Mouse (Mus musculus) right cerebral cortex, postnatal 25 days (tissue): ENCODE results near the gene Yipf1.
"Not testable (repeated sequence)": the region's sequence is repeated elsewhere in the genome, so short reads cannot be mapped to it uniquely, and the experiment has no call there.

ENCODE experiments used
- DNase-seq: peaks from one replicate; pipeline ENCODE4 v3.0.0; 2022

Yipf1 gene

DNA sequence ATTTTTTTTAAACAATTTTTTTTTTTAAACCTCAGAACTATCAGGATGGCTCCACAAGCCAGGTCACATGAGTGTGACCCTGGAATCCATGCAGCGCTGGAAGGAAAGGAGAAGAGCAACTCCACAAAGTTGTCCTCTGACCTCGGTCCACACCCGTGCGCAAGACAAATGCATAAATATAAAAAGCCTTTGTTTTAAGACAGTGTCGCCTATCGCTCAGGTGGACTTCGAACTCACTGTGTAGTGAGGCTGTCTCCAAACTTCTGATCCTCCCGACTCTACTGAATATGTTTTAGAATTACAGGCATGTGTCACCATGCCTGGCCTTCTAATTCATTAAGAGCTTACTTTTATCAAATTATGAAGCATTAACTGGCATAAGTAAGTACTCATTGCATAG, 14.4 kb downstream of the Yipf1 start:
- DNase-seq = no peak

DNA sequence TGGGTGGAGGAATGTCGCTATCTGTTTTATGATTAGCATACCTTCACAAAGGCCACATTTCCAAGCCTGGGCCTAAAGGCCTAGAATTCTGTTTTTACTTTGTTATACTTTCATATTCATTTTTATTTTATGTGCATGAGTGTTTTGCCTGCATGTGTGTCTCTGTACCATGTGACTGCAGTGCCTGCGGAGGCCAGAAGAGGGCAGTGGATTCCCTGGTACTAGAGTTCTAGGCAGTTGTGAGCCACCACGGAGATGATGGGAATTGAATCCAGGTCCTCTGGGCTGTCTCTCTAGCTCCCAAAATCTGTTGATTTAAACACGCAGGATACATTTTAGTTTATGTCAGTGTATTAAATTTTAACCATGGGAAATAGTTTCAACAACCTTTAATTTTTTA, 19.4 kb downstream of the Yipf1 start:
- no peak for DNase-seq

DNA sequence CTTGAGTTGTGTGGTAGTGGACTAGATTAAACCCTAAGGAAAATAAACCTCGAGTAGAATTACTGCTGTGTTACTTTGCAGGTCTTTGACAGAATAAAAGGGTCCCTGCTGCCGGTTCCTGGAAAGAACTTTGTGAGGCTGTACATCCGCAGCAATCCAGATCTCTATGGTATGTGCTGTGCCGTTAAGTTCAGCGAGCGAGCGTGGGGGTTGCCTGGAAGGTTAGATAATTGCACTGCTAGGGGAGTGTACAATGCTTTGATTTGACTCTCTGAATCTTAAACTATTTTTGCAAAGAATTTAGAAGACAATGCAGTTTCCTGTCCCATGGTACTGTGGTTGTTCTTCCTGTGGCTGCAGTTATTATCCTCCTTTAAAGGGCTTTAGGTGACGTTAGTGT, 22.2 kb downstream of the Yipf1 start:
- DNase-seq = no peak

DNA sequence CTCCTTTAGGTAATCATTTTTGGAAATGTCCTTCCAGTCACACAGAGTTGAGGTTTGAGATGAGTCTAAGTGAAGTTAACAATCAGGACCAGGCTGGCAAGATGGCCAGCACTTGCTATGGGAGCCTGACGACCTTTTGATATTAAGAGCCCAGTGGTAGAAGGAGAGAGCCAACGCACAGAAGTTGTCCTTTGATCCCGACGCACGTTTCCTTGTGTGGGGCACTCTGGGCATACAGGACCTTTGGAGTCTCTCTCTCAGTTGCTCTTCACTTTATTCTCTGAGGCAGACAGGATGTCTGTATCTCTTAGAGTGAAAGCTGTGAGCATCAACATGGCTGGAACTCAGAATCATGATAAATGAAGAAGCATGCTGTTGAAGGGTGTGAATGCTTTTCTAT, 23.3 kb downstream of the Yipf1 start:
- no peak for DNase-seq

DNA sequence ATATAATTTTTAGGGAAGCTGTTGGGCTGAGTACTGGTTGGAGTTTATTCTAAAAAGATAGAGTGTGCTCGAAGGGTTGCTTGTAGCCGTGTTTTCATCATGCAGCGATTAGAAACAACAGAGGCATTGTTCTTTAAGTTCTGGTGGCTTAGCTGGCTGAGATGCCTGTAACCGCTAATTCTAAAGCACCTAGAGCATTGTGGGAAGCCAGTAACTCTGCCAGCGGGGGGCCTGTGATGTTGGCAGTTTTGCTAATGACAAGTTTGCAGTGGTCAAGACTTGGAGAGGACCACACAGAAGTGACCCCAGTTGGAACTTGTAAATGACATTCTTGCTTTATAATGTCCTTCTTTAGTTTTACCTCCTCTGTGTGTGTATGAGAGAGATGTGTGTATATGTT, 27.2 kb downstream of the Yipf1 start:
- no peak for DNase-seq

DNA sequence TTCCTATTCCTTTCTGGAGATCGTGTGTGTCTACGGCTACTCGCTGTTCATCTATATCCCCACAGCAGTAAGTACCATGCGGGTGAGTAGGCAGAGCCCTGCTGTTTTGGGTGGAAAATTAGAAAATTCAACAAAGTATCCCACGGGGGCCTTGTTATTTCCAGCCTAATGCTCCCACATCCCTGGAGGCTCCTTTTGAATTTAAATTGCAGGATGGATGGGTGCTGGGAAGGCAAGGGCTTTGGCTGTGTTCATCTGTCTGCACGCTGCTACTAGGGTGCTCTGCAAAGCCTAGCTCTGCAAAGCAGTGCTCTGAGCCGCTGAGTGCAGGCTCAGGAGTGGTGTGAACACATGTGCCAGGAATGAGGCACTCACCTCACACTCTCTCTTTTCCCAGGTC, 30.4 kb downstream of the Yipf1 start:
- DNase-seq = no peak

DNA sequence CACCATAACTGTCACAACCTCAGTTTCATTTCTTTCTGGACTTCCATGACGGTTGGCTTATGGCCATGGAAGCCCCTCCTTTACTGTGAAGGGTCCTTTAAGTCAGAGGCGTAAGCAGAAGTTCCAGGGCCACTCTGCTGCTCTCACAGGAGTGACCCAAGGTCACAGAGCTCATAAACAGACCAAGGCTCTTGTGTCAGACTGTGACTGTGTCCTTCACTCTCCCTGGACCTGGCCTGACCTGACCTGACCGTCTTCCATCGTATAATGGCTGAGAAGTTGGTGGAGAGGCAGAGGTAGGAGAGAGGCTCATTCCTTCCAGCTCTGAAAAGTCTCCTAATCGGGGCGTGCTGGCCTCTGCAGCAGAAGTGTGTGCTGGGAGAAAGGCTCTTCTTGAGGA, 33.1 kb downstream of the Yipf1 start:
- no peak for DNase-seq

DNA sequence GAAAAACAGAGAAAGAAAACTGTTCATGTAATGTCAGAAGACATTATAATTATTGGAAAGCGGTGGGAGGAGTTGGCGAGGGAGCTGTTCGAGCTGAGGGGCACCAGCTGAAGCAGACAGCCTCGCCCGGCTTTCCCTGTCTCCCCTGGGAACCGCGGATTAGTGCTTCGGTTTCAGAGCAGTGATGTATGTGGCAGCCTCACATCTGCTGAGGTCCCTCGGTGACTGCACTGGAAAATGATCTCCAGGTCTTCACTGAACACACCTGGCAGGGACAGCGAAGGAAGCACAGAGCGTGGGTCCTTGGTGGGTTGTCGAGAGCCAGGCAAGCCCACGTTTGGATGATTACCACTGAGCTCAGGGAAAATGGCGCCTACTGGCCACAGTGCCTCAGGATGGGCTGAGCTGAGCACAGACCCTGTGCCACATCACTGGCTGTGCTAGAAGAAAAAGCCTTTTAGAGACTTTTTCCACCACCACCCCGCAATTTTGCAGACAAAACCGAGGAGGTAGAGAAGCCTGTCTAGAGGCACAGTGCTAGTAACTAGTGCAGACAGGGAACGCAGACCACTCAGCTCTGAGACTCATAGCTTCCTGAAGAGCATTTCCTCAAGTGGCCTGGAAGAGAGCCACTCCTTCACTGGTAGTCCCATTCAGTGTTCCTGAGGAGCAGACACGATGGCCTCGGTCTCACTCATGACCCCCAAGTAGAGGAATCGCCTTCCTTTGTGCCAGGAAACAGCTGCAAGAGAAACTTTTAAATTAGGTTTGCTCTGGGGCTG, 34.6 kb downstream of the Yipf1 start:
- no peak for DNase-seq

DNA sequence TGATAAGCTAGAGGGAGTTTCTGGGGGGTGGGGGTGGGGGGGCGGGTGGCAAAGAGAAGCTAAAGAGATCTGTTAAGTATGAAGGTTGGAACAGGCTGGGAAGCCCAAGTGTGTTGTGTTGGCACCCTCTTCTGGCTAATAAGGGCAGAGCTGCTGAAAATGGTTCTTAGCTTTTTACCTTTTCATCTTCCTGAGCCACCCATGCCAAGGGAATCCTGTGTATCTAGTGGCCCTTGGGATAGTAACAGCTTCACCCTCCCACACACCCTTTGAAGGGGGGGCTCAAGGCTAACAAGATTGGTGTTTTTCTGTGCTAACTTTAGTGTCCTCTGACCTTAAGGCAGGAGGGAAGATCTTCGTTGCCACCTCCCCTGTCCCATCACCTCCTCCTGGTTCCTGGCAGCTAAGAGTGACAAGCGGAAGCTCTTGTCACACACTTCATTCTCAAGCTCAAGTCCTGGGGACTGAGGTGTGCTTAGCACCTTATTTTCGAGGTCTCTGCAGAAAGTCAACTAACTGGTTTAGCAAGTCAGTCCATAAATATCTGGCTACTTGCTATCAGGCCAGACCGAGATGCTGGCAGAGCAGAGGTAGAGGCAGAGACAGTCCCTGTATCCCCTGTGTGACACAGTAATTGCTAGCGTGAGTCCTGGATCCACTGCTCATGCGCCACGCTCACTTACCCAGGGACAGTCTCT, 35.3 kb downstream of the Yipf1 start:
- DNase-seq = peak; percentile 30

DNA sequence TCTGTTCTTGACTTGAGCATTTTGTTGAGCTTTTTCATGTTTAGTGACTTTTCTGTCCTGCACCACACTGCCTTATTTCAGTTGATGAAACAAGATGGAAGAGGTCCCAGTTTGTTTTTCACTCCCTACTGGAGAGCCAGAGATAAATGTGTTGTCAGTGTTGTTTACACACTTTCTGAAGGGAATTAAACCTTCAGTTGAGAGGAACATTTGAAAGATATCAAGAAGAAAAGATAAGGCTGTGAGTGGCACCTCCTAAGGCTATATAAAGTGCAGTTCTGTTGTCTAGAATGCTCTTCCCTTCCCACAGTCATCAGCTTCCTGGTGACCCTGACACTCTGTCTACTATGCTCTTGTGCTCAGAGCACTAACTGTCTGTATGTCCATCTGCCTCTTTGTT, 37.2 kb downstream of the Yipf1 start:
- no peak for DNase-seq

DNA sequence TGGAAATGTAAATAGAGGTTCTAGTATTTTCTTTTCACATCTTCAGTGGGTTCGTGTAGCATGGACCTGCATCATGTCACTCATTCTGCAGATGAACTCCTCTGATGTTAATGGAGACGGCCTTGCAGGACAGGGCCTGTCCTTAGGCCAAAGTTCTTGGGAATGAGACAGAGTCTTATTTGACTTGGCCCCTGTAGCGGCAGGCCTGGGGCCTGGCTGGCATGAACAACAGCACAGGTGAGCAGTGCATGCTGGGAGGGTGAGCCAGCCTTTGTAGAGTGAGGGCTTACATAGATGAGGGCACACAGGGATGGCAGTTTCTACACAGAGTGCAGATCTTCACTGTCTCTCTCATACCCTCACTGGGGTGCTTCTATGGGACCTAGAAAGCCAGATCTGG, 39.4 kb downstream of the Yipf1 start:
- DNase-seq = no peak

DNA sequence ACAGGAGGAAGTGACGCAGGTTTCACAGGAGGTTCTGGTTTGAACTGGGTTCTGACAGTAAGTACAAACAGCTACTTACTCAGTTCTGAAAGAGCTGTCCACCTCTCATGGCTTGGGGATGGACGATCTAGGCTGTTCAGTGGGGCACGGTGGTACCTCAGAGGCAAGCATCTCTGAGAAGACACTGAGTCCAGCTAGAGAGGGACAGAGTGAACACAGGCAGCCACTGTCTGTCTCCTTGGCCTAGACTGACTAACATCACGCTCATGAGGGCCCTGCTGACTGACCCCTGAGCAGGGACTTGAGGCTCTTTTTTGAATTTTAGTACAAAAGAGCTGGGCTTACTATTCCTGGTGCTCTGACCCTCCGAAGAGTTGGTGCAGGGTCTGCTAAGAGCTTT, 40.0 kb downstream of the Yipf1 start:
- DNase-seq = no peak

DNA sequence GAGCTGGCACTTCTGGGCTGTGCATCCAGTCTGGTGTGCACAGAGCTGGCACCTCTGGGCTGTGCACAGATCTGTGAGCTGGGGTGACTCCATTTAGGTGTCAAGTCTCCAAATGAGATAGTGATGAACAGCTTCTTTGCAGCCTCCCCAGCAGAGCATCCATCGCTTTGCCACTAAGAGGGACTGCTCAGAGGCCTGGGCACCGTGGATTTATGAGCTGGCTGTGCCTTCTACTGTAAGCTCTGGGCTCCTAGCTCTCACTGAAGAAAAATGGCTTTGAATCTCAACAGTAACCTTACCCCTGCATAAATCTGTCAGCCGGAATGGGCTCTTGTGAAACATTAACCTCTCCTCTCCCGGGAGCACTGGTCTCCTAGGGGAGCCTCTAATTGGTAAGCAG, 40.4 kb downstream of the Yipf1 start:
- DNase-seq = no peak

DNA sequence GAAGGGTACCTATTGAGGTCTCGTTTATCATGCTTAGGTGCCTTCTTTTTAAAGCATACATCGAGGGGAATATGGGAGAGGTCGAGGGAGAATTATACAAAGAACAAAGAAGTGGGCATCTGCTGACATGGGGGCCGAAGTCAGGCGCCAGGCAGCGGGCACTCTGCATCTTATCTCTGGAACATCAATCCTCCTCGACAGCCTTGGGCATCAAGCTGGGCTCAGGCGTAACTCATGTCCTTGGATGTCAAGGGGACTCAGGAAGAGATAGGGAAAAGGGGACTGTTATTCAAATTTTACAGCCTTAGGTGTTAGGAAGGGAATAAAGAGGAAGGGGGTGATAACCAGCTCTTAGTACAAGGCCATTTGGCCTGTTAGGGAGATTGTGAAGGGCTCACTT, 43.0 kb downstream of the Yipf1 start:
- DNase-seq = not testable (repeated sequence)

DNA sequence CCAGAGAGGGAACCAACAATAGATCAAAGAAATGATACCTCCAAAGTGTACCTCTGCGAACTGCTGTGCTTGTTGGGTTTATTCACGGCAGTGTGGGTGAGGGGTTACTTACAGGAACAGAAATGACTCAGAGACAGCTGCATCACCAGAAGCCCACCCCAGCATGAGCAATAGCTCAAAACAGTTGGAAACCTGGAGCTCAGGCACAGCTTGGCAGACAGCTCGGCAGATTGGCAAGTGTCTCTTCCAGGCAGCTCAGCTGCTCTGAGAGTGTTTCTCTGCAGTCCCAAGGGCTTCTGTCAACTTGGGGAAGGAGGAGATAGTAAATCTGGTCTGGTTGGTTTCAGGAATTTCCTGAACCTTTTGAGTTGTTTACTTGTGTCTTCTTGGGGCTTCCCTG, 44.3 kb downstream of the Yipf1 start:
- DNase-seq = peak; percentile 17

DNA sequence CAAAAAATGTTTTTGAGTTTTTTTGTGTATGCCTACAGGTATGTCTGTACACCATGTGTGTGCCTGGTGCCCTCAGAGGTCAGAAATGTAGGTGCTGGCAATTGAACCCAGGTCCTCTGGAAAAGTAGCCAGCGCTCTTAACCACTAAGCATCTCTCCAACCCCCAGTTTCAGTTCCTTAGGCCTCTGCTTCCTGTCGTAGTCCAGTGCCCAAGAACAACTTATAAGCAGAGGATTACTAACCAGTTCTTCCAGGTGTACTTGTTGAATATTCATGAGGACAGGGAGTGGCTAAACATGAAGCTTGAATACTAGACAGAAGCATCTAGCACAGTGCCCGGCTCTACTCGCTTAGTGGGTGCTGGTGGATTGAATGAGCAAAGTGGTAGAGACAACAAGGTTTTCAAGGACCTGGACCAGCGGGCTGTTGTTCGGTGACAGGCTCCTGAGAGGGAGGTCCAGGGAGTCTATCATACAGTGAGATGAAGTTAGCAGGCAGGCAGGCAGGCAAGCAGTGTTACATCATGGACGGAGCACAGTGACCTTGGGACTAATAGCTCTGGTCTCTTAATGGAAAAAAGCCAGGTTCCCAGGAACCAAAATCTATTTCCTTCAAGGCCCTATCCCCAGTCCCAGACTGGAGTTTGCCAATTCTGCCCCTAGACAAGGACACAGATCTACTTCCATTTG, 46.4 kb downstream of the Yipf1 start:
- DNase-seq = no peak

DNA sequence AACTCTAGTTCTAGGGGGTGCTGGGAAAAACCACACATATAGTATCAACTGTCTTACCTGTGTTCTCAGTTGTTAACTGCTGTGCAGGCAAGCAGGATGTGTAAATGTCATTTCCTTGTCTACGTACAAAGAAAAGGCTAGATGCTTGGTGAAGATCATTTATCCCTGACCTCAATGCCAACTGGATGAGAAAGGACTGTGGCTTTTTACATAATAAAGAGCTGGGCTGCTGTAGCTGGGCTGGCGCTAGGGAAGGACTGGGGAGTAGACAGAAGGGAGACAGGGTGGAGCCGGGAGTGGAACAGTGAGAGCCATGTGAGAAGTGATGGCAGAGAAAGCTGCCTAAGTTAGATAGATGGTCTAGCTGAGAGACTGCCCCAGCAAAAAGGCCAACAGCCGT, 48.6 kb downstream of the Yipf1 start:
- no peak for DNase-seq

DNA sequence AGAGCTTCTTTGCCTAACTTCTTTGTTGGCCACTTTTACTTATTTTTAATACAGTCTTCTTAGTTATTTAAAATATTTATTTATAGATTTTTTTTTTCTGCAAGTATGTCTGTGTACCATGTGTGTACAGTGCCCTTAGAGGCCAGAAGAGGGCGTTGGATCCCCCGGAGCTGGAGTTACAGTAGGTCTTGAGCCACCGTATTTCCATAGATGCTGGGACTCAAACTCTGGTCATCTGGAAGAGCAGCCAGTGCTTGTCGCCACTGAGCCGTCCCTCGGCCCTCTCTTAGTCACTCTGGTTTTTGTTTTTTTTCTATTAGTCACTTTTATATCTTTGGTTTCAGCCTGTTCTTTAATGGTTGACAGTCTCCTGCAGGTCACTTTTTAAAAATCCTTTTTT, 49.4 kb downstream of the Yipf1 start:
- DNase-seq = no peak

DNA sequence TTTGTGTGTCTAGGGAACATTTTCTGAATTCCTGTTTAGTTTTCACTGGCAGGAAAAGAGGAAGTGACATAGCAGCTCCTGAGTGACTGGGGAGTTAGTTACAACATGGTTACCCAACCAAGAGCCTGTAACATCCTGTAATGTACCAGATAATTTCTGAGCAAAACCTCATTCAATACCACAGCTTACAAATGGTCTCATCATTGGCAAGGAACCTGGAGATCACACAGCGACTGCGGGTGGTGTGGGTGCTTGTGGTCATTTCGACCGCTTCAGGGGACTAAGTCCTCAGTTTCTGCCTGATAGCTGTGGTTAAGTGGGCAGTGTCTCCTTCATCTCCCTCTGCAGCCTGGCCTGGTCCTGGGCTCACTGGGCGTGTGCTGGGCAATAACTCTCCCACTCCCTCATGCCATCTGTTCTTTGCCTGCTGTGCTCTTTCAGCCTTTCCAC, 50.1 kb downstream of the Yipf1 start:
- DNase-seq = no peak

DNA sequence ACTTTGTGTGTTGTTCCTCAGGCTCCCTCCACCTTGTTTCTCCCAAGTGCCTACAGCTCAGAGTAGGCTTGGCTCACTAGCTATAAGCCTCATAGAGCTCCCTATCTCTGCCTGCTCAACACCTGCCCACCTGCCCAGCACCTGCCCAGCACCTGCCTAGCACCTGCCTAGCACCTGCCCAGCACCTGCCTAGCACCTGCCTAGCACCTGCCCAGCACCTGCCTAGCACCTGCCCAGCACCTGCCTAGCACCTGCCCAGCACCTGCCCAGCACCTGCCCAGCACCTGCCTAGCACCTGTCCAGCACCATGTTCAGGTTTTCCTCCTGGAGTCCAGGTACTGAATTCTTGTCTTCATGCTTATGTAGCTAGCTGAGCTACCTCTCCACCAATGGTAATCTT, 52.2 kb downstream of the Yipf1 start:
- DNase-seq = not testable (repeated sequence)

DNA sequence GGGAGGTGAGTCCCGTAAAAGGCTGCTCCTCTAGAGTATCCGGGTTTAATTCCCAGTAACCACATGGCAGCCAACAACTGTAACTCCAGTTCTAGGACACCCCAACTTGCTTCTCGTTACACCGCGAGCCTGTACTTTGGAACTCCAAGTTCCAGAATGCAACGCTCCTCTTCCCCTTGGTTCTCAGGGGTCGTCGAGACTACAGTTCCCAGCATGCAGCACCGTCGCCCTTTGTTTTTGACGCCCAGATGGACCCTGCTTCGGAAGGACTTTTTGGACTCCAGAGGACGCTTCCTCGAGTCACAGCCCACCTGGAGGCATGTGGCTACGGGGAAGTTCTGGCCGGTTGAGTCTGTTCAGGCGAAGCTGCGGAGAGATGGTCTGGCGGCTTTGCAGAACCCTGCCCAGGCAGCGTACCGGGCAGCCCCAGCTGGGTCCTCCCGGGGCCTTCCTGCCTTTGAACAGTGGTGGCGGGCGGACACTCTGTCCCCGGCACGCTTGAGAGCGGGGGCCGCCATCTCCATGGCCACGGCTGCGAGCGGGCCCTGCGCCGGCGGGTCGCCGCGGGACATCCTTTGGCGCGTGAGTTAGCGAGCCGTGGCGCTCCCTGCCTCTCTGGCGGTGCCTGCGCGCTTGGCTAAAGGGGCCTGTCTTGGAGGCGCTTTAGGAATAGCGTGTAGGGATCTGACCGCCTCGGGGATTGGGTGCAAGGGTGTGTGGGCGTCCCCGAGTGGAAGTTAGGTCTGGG, 53.6 kb downstream of the Yipf1 start, which contains the start of gene Ndc1:
Ndc1 (plus strand) TSS at position 218 of the 748 bp plus-strand sequence.
- DNase-seq = peak; percentile 89

DNA sequence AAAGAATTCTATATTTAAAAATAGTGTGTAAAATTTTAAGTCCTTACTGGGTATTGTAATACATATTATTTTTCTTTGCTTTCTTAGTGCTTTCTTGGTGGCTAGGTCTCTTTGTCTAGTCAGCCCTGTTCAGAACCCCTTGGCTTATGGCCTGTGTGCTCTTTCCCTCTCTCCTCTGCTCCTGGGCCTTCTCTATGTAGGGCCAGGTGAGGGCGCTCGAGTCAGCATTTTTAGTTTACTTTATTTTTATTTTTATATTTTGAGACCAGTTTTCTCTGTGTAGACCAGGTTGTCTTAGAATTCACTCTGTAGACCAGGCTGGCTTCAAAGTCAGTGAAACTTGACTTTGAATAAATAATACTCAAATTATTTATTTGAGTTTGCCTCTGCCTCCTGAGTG, 58.1 kb downstream of the Yipf1 start:
- DNase-seq = no peak

DNA sequence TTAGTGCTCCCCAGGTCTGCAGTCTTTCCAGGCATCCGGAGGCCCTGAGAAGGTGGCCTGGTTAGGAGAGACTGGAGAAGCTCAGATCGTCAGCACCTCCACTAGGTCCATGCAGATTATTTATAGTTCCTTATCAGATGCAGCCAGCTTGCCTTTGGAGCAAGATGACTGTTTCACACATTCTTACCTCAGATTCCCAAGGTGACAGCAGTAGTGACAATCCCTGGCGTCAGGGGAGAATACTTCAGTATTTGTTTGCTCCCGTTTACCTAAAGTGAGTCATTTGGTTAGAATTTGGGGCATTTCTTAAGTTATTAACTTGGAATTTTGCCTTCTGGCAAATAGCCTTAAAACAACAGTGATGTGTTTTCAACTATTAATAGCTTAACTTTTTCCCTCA, 60.5 kb downstream of the Yipf1 start:
- DNase-seq = no peak
